Mouse (Mus musculus): Measurements from ENCODE around the gene Psmd14. TPM values are rescaled to one million over a fixed set of nuclear protein-coding genes. Genes with fewer than 3 reads are reported as not detected.

The Psmd14 gene
- polyA plus RNA-seq (2015; fragmentation: Nextera tagmentation; extraction: Ambion mirVana): 178 and 182 TPM in 2 replicates

GRCm38 (mm10) chr2:61711108-61712040 lies at the start of gene Psmd14:
Psmd14 (plus strand) TSS chr2:61711694.

GRCm38 (mm10) chr2:61802656-61803251 lies 91.3 kb downstream of the Psmd14 start, which contains the start of gene Tbr1:
Tbr1 (plus strand) TSS chr2:61802930.

Small RNA genes within 50 kb of the gene (microRNA-seq; reads per million reads assigned to microRNA genes)
- not detected for gene Gm22403

Other genes starting within 250 kb of the Psmd14 start
- gene Tank, start 133.1 kb upstream of the Psmd14 start, polyA plus RNA-seq (2015; fragmentation: Nextera tagmentation; extraction: Ambion mirVana): 24.8 and 24.9 TPM in 2 replicates
- 0.17 TPM in 2 replicates for gene Tbr1, start 91.2 kb downstream of the Psmd14 start, polyA plus RNA-seq (2015; fragmentation: Nextera tagmentation; extraction: Ambion mirVana)